Mouse (Mus musculus) urinary bladder, postnatal 25 days (tissue): ENCODE results near the gene Ankrd50.
A peak's percentile ranks its signal among the peaks of the same experiment; 100 is the strongest.

Experiments used
- DNase-seq: peaks from one replicate; pipeline ENCODE4 v3.0.0; 2022; ENCODE audit warnings: low spot score

The Ankrd50 gene

GRCm38 (mm10) chr3:38484191-38485106, at the start of gene Ankrd50:
Gene Ankrd50, minus strand, starts transcription at chr3:38484844.
- DNase-seq = peak; percentile 100

DNA sequence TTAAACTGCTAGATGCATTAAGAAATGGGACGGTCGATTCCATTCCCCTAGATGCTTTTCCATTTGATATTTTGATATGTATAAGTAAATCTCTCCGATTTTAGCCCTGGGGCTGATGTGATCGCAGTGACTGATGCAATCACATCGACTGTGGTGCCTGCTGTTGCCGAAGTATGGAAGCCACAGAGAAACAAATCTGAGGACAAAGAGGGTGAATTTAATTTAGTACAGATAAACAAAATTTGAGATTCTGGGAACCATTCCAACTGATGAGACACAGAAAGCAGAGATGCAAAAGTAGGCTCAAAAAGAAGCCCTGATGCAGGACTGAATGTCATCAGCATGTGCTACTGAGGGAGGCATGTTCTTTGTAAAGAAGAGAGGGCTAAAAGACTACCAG, 49.6 kb upstream of the Ankrd50 start:
- DNase-seq = no peak

DNA sequence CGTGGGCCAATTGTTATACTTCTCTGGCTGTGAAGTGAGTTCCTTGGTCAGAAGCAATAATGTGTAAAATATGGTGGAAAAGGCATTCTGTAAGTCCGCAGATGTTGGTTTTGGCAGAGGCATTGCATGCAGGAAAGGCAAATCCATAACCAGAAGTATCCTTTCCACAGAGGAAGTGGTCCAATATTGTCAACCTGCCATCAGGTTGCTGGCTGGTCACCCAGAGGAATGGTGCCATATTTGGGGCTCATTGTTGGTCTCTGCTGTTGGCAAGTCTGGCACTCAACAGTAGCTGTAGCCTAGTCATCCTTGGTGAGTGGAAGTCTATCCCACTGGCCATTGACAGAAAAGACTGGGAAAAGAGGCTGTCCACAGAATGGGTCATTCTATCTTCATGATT, 35.8 kb upstream of the Ankrd50 start:
- no peak for DNase-seq

DNA sequence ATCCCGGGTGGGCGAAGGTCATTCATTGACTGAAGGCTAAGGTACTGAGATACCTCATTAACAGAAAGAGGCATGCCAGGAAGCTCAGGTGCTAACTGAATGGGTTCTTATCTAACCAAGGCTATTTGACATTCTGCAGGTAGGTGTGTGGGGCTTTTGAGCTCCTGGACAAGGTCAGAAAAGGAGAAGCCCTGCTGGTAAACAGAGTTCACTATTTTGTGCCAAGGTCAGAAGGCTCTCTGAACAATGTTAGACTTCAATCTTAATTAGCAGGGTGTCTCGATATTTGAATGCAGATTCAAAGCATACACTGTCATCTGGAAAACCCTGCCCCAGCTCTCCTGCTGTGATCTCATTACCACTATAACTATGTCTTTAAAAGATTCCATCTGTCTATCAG, 35.3 kb upstream of the Ankrd50 start:
- no peak for DNase-seq

- no peak for DNase-seq
Measured at GRCm38 (mm10) chr3:38503606-38504005, 19.0 kb upstream of the Ankrd50 start.

DNA sequence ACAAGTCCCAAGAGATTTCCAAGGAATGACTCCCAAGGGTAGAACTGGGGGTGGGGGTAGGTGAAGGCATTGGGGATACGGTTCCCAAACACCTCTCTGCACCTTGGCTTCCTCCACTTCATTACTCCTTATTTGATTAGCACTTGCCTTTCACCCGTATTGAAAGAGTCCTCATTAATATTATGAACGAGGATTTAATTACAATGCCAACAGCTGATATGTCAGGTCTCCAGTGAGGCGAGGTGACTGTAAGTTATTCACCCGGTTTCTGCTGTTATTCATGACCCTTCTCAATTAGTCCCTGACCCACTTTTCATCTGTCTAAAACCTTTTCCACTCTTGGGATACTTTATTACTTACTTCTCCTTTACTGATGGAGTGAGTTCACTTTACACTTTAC, 17.5 kb upstream of the Ankrd50 start:
- DNase-seq = no peak

GRCm38 (mm10) chr3:38501739-38502138, 17.1 kb upstream of the Ankrd50 start:
- DNase-seq = no peak

GRCm38 (mm10) chr3:38501316-38501715, 16.7 kb upstream of the Ankrd50 start:
- no peak for DNase-seq

- DNase-seq = no peak
Measured at GRCm38 (mm10) chr3:38498561-38498960, 13.9 kb upstream of the Ankrd50 start.

- DNase-seq = no peak
Measured at GRCm38 (mm10) chr3:38496795-38497385, 12.2 kb upstream of the Ankrd50 start.

DNA sequence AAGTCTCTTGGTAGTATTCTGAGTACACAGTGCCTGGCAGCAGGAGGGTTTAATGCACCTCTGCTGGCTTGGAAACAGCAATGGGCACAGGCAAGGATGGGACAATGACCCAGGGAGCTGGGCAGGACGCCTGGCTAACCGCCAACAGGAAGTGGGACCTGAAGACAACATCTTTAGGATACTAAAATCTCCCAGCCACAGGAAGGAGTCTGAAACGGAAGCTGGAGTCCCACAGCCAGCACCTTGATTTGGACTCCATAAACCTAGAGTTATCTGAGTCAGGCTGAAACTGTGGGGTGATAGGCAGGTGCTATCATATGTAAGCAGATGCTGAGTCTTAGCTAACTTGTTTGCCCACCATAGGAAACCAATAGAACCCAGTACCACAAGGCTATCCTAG, 7.1 kb upstream of the Ankrd50 start:
- no peak for DNase-seq

DNA sequence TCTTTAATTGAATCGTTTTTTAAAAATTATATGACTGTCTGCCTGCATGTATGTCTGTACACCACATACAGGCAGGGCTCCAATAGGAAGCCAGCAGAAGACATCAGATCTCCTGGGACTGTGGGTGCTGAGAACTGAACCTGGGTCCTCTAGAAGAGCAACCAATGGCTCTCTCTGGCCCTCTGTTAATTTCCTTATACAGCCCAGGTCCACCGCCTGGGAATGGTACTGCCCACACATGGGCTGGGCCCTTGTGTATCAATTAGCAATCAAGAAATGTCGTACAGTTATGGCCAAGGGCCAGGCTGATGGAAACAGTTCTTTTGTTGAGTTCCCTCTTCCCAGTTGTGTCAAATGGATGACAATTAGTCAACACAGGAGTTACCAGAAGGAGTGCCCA, 6.6 kb upstream of the Ankrd50 start:
- DNase-seq = no peak

GRCm38 (mm10) chr3:38490720-38491119, 6.1 kb upstream of the Ankrd50 start:
- no peak for DNase-seq

GRCm38 (mm10) chr3:38485107-38485545, 482 bp upstream of the Ankrd50 start:
- no peak for DNase-seq

- DNase-seq = no peak
Measured at GRCm38 (mm10) chr3:38483551-38483950, 1.1 kb downstream of the Ankrd50 start.

GRCm38 (mm10) chr3:38482749-38483148, 1.9 kb downstream of the Ankrd50 start:
- no peak for DNase-seq

GRCm38 (mm10) chr3:38481106-38481505, 3.5 kb downstream of the Ankrd50 start:
- DNase-seq = no peak

GRCm38 (mm10) chr3:38477936-38478335, 6.7 kb downstream of the Ankrd50 start:
- no peak for DNase-seq

GRCm38 (mm10) chr3:38475587-38475986, 9.1 kb downstream of the Ankrd50 start:
- DNase-seq = no peak

- DNase-seq = no peak
Measured at GRCm38 (mm10) chr3:38473138-38473537, 11.5 kb downstream of the Ankrd50 start.

DNA sequence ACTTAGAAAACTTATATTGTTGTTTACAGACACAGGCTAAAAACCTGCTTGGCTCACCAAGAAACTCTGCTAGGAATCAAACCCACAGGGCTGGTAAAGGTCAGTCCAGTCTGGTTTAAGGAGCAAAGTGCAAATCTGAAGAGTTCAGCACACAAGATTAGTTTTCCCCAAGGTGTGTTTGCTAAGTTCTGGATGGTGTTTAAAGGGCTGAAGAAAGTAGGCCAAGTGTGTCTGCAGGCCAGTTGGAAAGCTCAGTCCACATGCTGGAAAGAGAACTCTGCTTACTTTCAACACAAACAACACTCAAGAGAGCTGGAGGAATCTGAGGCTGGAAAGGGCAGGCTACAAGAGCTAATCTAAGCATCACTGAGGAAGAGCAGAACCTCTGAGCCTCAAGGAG, 13.1 kb downstream of the Ankrd50 start:
- DNase-seq = no peak

GRCm38 (mm10) chr3:38468131-38468530, 16.5 kb downstream of the Ankrd50 start:
- no peak for DNase-seq

DNA sequence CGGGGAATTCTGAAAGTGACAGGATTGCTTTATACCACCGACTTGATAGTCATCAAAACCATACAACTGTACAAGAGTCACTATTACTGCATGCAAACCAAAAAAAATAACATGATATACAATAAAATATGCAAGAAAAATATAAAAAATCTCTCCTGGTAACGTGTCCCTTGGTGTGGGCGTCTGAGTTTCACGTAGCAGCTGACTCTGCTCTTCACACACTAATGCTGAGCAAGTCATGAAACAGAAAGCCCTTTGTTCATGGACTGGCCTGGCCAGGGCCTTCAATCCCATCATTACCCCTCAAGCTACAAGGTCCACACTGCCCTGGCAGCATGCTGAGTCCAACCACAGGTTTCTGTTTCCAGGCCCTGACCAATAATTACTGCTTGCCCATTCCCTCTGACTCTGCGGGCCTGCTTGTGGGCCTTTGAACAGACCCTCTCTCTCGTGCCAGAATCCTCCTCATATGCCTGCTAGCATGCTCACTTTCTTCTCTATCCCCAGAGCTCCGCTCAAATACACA, 17.7 kb downstream of the Ankrd50 start:
- DNase-seq = no peak
